Mouse (Mus musculus) limb, embryonic 13.5 days (tissue): ENCODE measurements around the gene Gm19402. TPM values are rescaled to one million over a fixed set of nuclear protein-coding genes. Genes with fewer than 3 reads are reported as not detected.

Experiments used
- ATAC-seq: fragments of 200-750 bp; cut with Nextera tagmentation; 2 replicates; pipeline ENCODE4 v1.8.0; 2017; ENCODE audit warnings: low read depth, moderate number of reproducible peaks, moderate TSS enrichment; ENCODE audit not compliant: low FRiP score
- H3K27ac ChIP-seq: fragments of 300-500 bp; sonication (generic); 2 replicates; pipeline ENCODE4 v1.5.1; 2015; ENCODE audit warnings: inconsistent platforms, mild to moderate bottlenecking, moderate library complexity
- H3K27me3 ChIP-seq: fragments of 300-500 bp; sonication (generic); 2 replicates; pipeline ENCODE4 v1.6.1; 2015; ENCODE audit warnings: mild to moderate bottlenecking, inconsistent platforms
- H3K36me3 ChIP-seq: fragments of 300-500 bp; sonication (generic); 2 replicates; pipeline ENCODE4 v1.6.1; 2015; ENCODE audit warnings: inconsistent platforms, mild to moderate bottlenecking, moderate library complexity
- H3K4me1 ChIP-seq: fragments of 300-500 bp; sonication (generic); 2 replicates; pipeline ENCODE4 v1.6.1; 2015; ENCODE audit warnings: inconsistent platforms
- H3K4me2 ChIP-seq: fragments of 300-500 bp; sonication (generic); replicated peaks from 2 replicates; pipeline ENCODE4 v1.6.1; 2015; ENCODE audit warnings: inconsistent platforms, mild to moderate bottlenecking, moderate library complexity
- H3K4me3 ChIP-seq: fragments of 300-500 bp; sonication (generic); 2 replicates; pipeline ENCODE4 v1.5.1; 2015; ENCODE audit warnings: moderate library complexity, mild to moderate bottlenecking, inconsistent platforms
- H3K9ac ChIP-seq: fragments of 300-500 bp; sonication (generic); 2 replicates; pipeline ENCODE4 v1.6.1; 2015; ENCODE audit warnings: mild to moderate bottlenecking, inconsistent platforms
- H3K9me3 ChIP-seq: fragments of 300-500 bp; sonication (generic); 2 replicates; pipeline ENCODE4 v1.6.1; 2016; ENCODE audit warnings: inconsistent platforms
- WGBS: fragments of 180-500 bp; shearing (Covaris S2); methylation state at CpG from one replicate; pipeline ENCODE4 v1.1.7; 2015; 5-methylcytosine and 5-hydroxymethylcytosine counted together
- microRNA counts: library from miRNA; unstranded; fragments of <30 nt; microRNA quantifications from one replicate; lab custom pipeline; 2016
- microRNA-seq: library from miRNA; unstranded; fragments of <30 nt; microRNA quantifications from one replicate; pipeline ENCODE4, GENCODE M21; 2016
- polyA plus RNA-seq: library from polyadenylated mRNA; unstranded; fragments of >200 nt; fragmentation: Nextera tagmentation; extraction: Ambion mirVana; gene quantifications from 2 replicates; pipeline ENCODE4 v1.2.1, GENCODE M21; 2015

Gm19402 gene
- polyA plus RNA-seq, 1 experiment from 2014 or later, result not detected

GRCm38 (mm10) chr10:77658286-77658994 is 32.1 kb downstream of the Gm19402 start:
- H3K4me3 ChIP-seq, result no peak overlapping the region
- H3K9ac ChIP-seq, result no peak overlapping the region
- no peaks in the 10 kb centered on the region for H3K9me3 ChIP-seq
- H3K4me2 ChIP-seq, result no peak overlapping the region
- no peaks in the 10 kb centered on the region for H3K36me3 ChIP-seq
- H3K4me1 ChIP-seq, result peaks cover 16% of the 10 kb centered on the region
- 63% methylated on average over 15 of the region's 15 CpGs for WGBS
- H3K27ac ChIP-seq, result no peak overlapping the region
- H3K27me3 ChIP-seq, result peaks cover 1% of the 10 kb centered on the region; the same call in 1 of the 2 replicates
- no peak for ATAC-seq

- Histone ChIP-seq H3K27me3 (no peaks in the 10 kb centered on the region), H3K9me3 (no peaks in the 10 kb centered on the region), H3K36me3 (peaks cover 4% of the 10 kb centered on the region; the same call in 1 of the 2 replicates), H3K27ac (no peak overlapping the region), H3K9ac (no peak overlapping the region), H3K4me2 (no peak overlapping the region), H3K4me3 (no peak overlapping the region), H3K4me1 (peaks cover 13% of the 10 kb centered on the region)
- 85% methylated on average over 9 of the region's 9 CpGs for WGBS
- no peak for ATAC-seq
Measured at GRCm38 (mm10) chr10:77652046-77652445, 38.5 kb downstream of the Gm19402 start.

GRCm38 (mm10) chr10:77647901-77648300 is 42.7 kb downstream of the Gm19402 start:
- Histone ChIP-seq H3K4me3 (no peak overlapping the region), H3K4me2 (no peak overlapping the region), H3K9ac (no peak overlapping the region), H3K36me3 (peaks cover 45% of the 10 kb centered on the region), H3K27ac (no peak overlapping the region), H3K27me3 (no peaks in the 10 kb centered on the region), H3K9me3 (no peaks in the 10 kb centered on the region), H3K4me1 (peaks cover 13% of the 10 kb centered on the region)
- WGBS, result 83% methylated on average over 8 of the region's 8 CpGs
- no peak for ATAC-seq

GRCm38 (mm10) chr10:77647461-77647860 is 43.1 kb downstream of the Gm19402 start:
- ATAC-seq, result no peak

GRCm38 (mm10) chr10:77645571-77645970 is 45.0 kb downstream of the Gm19402 start:
- ATAC-seq, result no peak
- H3K9me3 ChIP-seq, result no peaks in the 10 kb centered on the region
- H3K27me3 ChIP-seq, result no peaks in the 10 kb centered on the region
- no peak overlapping the region for H3K27ac ChIP-seq
- no peak overlapping the region for H3K9ac ChIP-seq
- peaks cover 65% of the 10 kb centered on the region for H3K36me3 ChIP-seq
- 91% methylated on average over 5 of the region's 5 CpGs for WGBS
- H3K4me3 ChIP-seq, result no peak overlapping the region
- peaks cover 13% of the 10 kb centered on the region for H3K4me1 ChIP-seq
- H3K4me2 ChIP-seq, result no peak overlapping the region

More at GRCm38 (mm10) chr10:77647461-77647860, 43.1 kb downstream of the Gm19402 start:
- 75% methylated on average over 1 of the region's 1 CpGs for WGBS
- Histone ChIP-seq H3K27ac (no peak overlapping the region), H3K4me2 (no peak overlapping the region), H3K4me3 (no peak overlapping the region), H3K27me3 (no peaks in the 10 kb centered on the region), H3K36me3 (peaks cover 48% of the 10 kb centered on the region), H3K9ac (no peak overlapping the region), H3K4me1 (peaks cover 13% of the 10 kb centered on the region), H3K9me3 (no peaks in the 10 kb centered on the region)

- no peak overlapping the region for H3K27ac ChIP-seq
- peaks cover 83% of the 10 kb centered on the region for H3K36me3 ChIP-seq
- H3K9ac ChIP-seq, result no peak overlapping the region
- H3K4me2 ChIP-seq, result no peak overlapping the region
- H3K4me1 ChIP-seq, result no peaks in the 10 kb centered on the region
- no peaks in the 10 kb centered on the region for H3K9me3 ChIP-seq
- H3K27me3 ChIP-seq, result no peaks in the 10 kb centered on the region
- H3K4me3 ChIP-seq, result no peak overlapping the region
- 0 out of 2 replicates have a peak, but pooled peaks have one; percentile 26 for ATAC-seq
- 86% methylated on average over 7 of the region's 7 CpGs for WGBS
Measured at GRCm38 (mm10) chr10:77643160-77643559, 47.4 kb downstream of the Gm19402 start.

MicroRNA genes within 50 kb of the gene (microRNA counts, 519-probe panel; counts per million panel counts)
- microRNA mmu-miR-1930 (lab: Ali Mortazavi, UCI), result not detected

Small RNA genes lying within 50 kb of the gene (microRNA-seq; reads per million reads assigned to microRNA genes)
- gene Mir1930, result 10.6 reads per million, percentile 28 among the genes with 10 or more reads in this experiment

Other genes with a start within 250 kb of the Gm19402 start
- gene Fam207a, start 175.0 kb downstream of the Gm19402 start, polyA plus RNA-seq, result 40.7 and 43.6 TPM in 2 replicates
- 1.2 and 1.3 TPM in 2 replicates for gene Itgb2, start 160.5 kb downstream of the Gm19402 start, polyA plus RNA-seq
- 122 and 124 TPM in 2 replicates for gene Pttg1ip, start 109.0 kb downstream of the Gm19402 start, polyA plus RNA-seq
- 389 and 422 TPM in 2 replicates for gene Sumo3, start 84.7 kb downstream of the Gm19402 start, polyA plus RNA-seq
- gene Gm49325, start 84.6 kb downstream of the Gm19402 start, polyA plus RNA-seq, result 3.9 TPM in 1 of 2 replicates, not detected in the other
- 89.3 and 96.0 TPM in 2 replicates for gene Ube2g2, start 68.5 kb downstream of the Gm19402 start, polyA plus RNA-seq
- 0.74 and 1.3 TPM in 2 replicates for gene Tspear, start 4.2 kb downstream of the Gm19402 start, polyA plus RNA-seq
- not detected in 2 replicates for gene Gm9508, start 6.5 kb upstream of the Gm19402 start, polyA plus RNA-seq
- gene Gm10272, start 15.9 kb upstream of the Gm19402 start, polyA plus RNA-seq, result not detected in 2 replicates
- gene Gm10024, start 20.7 kb upstream of the Gm19402 start, polyA plus RNA-seq, result 0.51 TPM in 1 of 2 replicates, not detected in the other
- not detected in 2 replicates for gene Gm10142, start 25.1 kb upstream of the Gm19402 start, polyA plus RNA-seq
- 0.23 TPM in 1 of 2 replicates, not detected in the other for gene Krtap12-1, start 29.8 kb upstream of the Gm19402 start, polyA plus RNA-seq
- not detected in 2 replicates for gene Gm10100, start 35.7 kb upstream of the Gm19402 start, polyA plus RNA-seq
- gene Gm18596, start 51.9 kb upstream of the Gm19402 start, polyA plus RNA-seq, result not detected in 2 replicates
- not detected in 2 replicates for gene Gm9736, start 60.6 kb upstream of the Gm19402 start, polyA plus RNA-seq
- gene Gm3233, start 68.9 kb upstream of the Gm19402 start, polyA plus RNA-seq, result not detected in 2 replicates
- gene Gm3238, start 80.6 kb upstream of the Gm19402 start, polyA plus RNA-seq, result not detected in 2 replicates
- not detected in 2 replicates for gene Gm7138, start 86.2 kb upstream of the Gm19402 start, polyA plus RNA-seq
- gene Gm3250, start 91.8 kb upstream of the Gm19402 start, polyA plus RNA-seq, result not detected in 2 replicates
- gene Gm7137, start 97.4 kb upstream of the Gm19402 start, polyA plus RNA-seq, result not detected in 2 replicates
- gene Gm9639, start 104.3 kb upstream of the Gm19402 start, polyA plus RNA-seq, result not detected in 2 replicates
- not detected in 2 replicates for gene Gm19668, start 108.4 kb upstream of the Gm19402 start, polyA plus RNA-seq
- gene Gm9507, start 121.1 kb upstream of the Gm19402 start, polyA plus RNA-seq, result not detected in 2 replicates
- not detected in 2 replicates for gene Gm2696, start 123.9 kb upstream of the Gm19402 start, polyA plus RNA-seq
- not detected in 2 replicates for gene Krtap10-4, start 136.3 kb upstream of the Gm19402 start, polyA plus RNA-seq
- not detected in 2 replicates for gene Krtap10-10, start 145.2 kb upstream of the Gm19402 start, polyA plus RNA-seq
- gene Gm36176, start 156.0 kb upstream of the Gm19402 start, polyA plus RNA-seq, result not detected in 2 replicates
- gene Gm10318, start 162.1 kb upstream of the Gm19402 start, polyA plus RNA-seq, result not detected in 2 replicates
- gene Gm3285, start 171.2 kb upstream of the Gm19402 start, polyA plus RNA-seq, result not detected in 2 replicates
- gene Lrrc3, start 211.8 kb upstream of the Gm19402 start, polyA plus RNA-seq, result 4.1 and 4.7 TPM in 2 replicates